Mouse (Mus musculus): ENCODE results near the gene Akap9. TPM values are rescaled to one million over a fixed set of nuclear protein-coding genes. Genes with fewer than 3 reads are reported as not detected.

Gene Akap9
- polyA plus RNA-seq, 1 experiment, result 13.9 TPM

GRCm38 (mm10) chr5:4028486-4029173 lies 100.8 kb downstream of the Akap9 start:
- TF ChIP-seq POLR2A (IDR thresholded peaks at IDR 0.05; ENCODE audit: control insufficient read depth, extremely low read depth, insufficient read depth, low read length, poor library complexity), result no peak
- no peak for TF ChIP-seq CTCF (IDR thresholded peaks at IDR 0.05; ENCODE audit: borderline replicate concordance, control insufficient read depth, extremely low read depth, insufficient read depth, low read length, poor library complexity)
- H3K36me3 ChIP-seq (ENCODE audit: control insufficient read depth, insufficient read depth, low read length), result peaks cover 4% of the 10 kb centered on the region

GRCm38 (mm10) chr5:4031846-4032245 lies 104.0 kb downstream of the Akap9 start:
- Histone ChIP-seq H3K4me3 (ENCODE audit: control insufficient read depth, insufficient read depth, low read length) (no peak overlapping the region), H3K36me3 (ENCODE audit: control insufficient read depth, insufficient read depth, low read length) (peaks cover 7% of the 10 kb centered on the region), H3K27me3 (ENCODE audit: control insufficient read depth, insufficient read depth, low read length) (no peaks in the 10 kb centered on the region), H3K4me1 (replicated peaks; ENCODE audit: control insufficient read depth, insufficient read depth, low read length) (no peaks in the 10 kb centered on the region), H3K27ac (ENCODE audit: control insufficient read depth, insufficient read depth, low read length) (no peak overlapping the region)
- TF ChIP-seq POLR2A (IDR thresholded peaks at IDR 0.05; ENCODE audit: control insufficient read depth, extremely low read depth, insufficient read depth, low read length, poor library complexity) (no peak), CTCF (IDR thresholded peaks at IDR 0.05; ENCODE audit: borderline replicate concordance, control insufficient read depth, extremely low read depth, insufficient read depth, low read length, poor library complexity) (no peak)
- 62% methylated on average over 4 of the region's 4 CpGs for WGBS
- no peak for DNase-seq

More at GRCm38 (mm10) chr5:4028486-4029173, 100.8 kb downstream of the Akap9 start:
- H3K27me3 ChIP-seq (ENCODE audit: control insufficient read depth, insufficient read depth, low read length), result no peaks in the 10 kb centered on the region
- no peak for DNase-seq
- no peak overlapping the region for H3K27ac ChIP-seq (ENCODE audit: control insufficient read depth, insufficient read depth, low read length)
- H3K4me1 ChIP-seq (replicated peaks; ENCODE audit: control insufficient read depth, insufficient read depth, low read length), result no peaks in the 10 kb centered on the region
- 94% methylated on average over 6 of the region's 6 CpGs for WGBS
- no peak overlapping the region for H3K4me3 ChIP-seq (ENCODE audit: control insufficient read depth, insufficient read depth, low read length)

GRCm38 (mm10) chr5:4036686-4037085 lies 108.8 kb downstream of the Akap9 start:
- Histone ChIP-seq H3K27ac (ENCODE audit: control insufficient read depth, insufficient read depth, low read length) (no peak overlapping the region), H3K36me3 (ENCODE audit: control insufficient read depth, insufficient read depth, low read length) (peaks cover 18% of the 10 kb centered on the region), H3K27me3 (ENCODE audit: control insufficient read depth, insufficient read depth, low read length) (no peaks in the 10 kb centered on the region), H3K4me1 (replicated peaks; ENCODE audit: control insufficient read depth, insufficient read depth, low read length) (no peaks in the 10 kb centered on the region), H3K4me3 (ENCODE audit: control insufficient read depth, insufficient read depth, low read length) (no peak overlapping the region)
- TF ChIP-seq CTCF (IDR thresholded peaks at IDR 0.05; ENCODE audit: borderline replicate concordance, control insufficient read depth, extremely low read depth, insufficient read depth, low read length, poor library complexity) (no peak), POLR2A (IDR thresholded peaks at IDR 0.05; ENCODE audit: control insufficient read depth, extremely low read depth, insufficient read depth, low read length, poor library complexity) (no peak)
- 96% methylated on average over 9 of the region's 9 CpGs for WGBS
- DNase-seq, result no peak

- TF ChIP-seq CTCF (IDR thresholded peaks at IDR 0.05; ENCODE audit: borderline replicate concordance, control insufficient read depth, extremely low read depth, insufficient read depth, low read length, poor library complexity), result no peak
- no peak for TF ChIP-seq POLR2A (IDR thresholded peaks at IDR 0.05; ENCODE audit: control insufficient read depth, extremely low read depth, insufficient read depth, low read length, poor library complexity)
- WGBS, result 96% methylated on average over 8 of the region's 8 CpGs
- Histone ChIP-seq H3K27ac (ENCODE audit: control insufficient read depth, insufficient read depth, low read length) (no peak overlapping the region), H3K36me3 (ENCODE audit: control insufficient read depth, insufficient read depth, low read length) (peaks cover 14% of the 10 kb centered on the region; the same call in 1 of the 2 replicates), H3K4me1 (replicated peaks; ENCODE audit: control insufficient read depth, insufficient read depth, low read length) (no peaks in the 10 kb centered on the region), H3K4me3 (ENCODE audit: control insufficient read depth, insufficient read depth, low read length) (no peak overlapping the region), H3K27me3 (ENCODE audit: control insufficient read depth, insufficient read depth, low read length) (no peaks in the 10 kb centered on the region)
- DNase-seq, result no peak
Observed at GRCm38 (mm10) chr5:4039351-4039750, 111.5 kb downstream of the Akap9 start.

- H3K27ac ChIP-seq (ENCODE audit: control insufficient read depth, insufficient read depth, low read length), result no peak overlapping the region
- peak; percentile 33 for DNase-seq
- no peak overlapping the region for H3K4me3 ChIP-seq (ENCODE audit: control insufficient read depth, insufficient read depth, low read length)
- no peak for TF ChIP-seq CTCF (IDR thresholded peaks at IDR 0.05; ENCODE audit: borderline replicate concordance, control insufficient read depth, extremely low read depth, insufficient read depth, low read length, poor library complexity)
- TF ChIP-seq POLR2A (IDR thresholded peaks at IDR 0.05; ENCODE audit: control insufficient read depth, extremely low read depth, insufficient read depth, low read length, poor library complexity), result no peak
- H3K27me3 ChIP-seq (ENCODE audit: control insufficient read depth, insufficient read depth, low read length), result no peaks in the 10 kb centered on the region
- H3K36me3 ChIP-seq (ENCODE audit: control insufficient read depth, insufficient read depth, low read length), result peaks cover 11% of the 10 kb centered on the region; the same call in 1 of the 2 replicates
- 93% methylated on average over 6 of the region's 6 CpGs for WGBS
- no peaks in the 10 kb centered on the region for H3K4me1 ChIP-seq (replicated peaks; ENCODE audit: control insufficient read depth, insufficient read depth, low read length)
Observed at GRCm38 (mm10) chr5:4040372-4040771, 112.5 kb downstream of the Akap9 start.

GRCm38 (mm10) chr5:4040922-4041321 lies 113.1 kb downstream of the Akap9 start:
- Histone ChIP-seq H3K36me3 (ENCODE audit: control insufficient read depth, insufficient read depth, low read length) (peaks cover 13% of the 10 kb centered on the region; the same call in 1 of the 2 replicates), H3K27me3 (ENCODE audit: control insufficient read depth, insufficient read depth, low read length) (no peaks in the 10 kb centered on the region), H3K4me1 (replicated peaks; ENCODE audit: control insufficient read depth, insufficient read depth, low read length) (no peaks in the 10 kb centered on the region), H3K27ac (ENCODE audit: control insufficient read depth, insufficient read depth, low read length) (no peak overlapping the region), H3K4me3 (ENCODE audit: control insufficient read depth, insufficient read depth, low read length) (no peak overlapping the region)
- TF ChIP-seq POLR2A (IDR thresholded peaks at IDR 0.05; ENCODE audit: control insufficient read depth, extremely low read depth, insufficient read depth, low read length, poor library complexity), result no peak
- TF ChIP-seq CTCF (IDR thresholded peaks at IDR 0.05; ENCODE audit: borderline replicate concordance, control insufficient read depth, extremely low read depth, insufficient read depth, low read length, poor library complexity), result no peak
- WGBS, result 96% methylated on average over 2 of the region's 2 CpGs
- DNase-seq, result no peak
